Comparison of ENCODE assay signal across 8 mouse cellular contexts in genomic region chr8:84707267-84707883, GRCm38 (mm10). TPM values are rescaled to one million over a fixed set of nuclear protein-coding genes. Genes with fewer than 3 reads are reported as not detected.
DNase-seq lines count a peak whose midpoint lies in the region; ATAC-seq lines count a peak whose summit lies in the region.

No protein-coding gene starts in this region.

- peaks cover 85% of the 10 kb centered on the region for H3K4me1 ChIP-seq in forebrain, embryonic 13.5 days

- no peak for ATAC-seq in forebrain, embryonic 13.5 days

- H3K4me3 ChIP-seq in forebrain, embryonic 13.5 days: peak overlapping the region; percentile 35

- H3K27me3 ChIP-seq in forebrain, embryonic 13.5 days: peaks cover 60% of the 10 kb centered on the region

- peaks cover 15% of the 10 kb centered on the region; the same call in 1 of the 2 replicates for H3K36me3 ChIP-seq in forebrain, embryonic 13.5 days (ENCODE audit: poor library complexity, severe bottlenecking)

- H3K27ac ChIP-seq in forebrain, embryonic 13.5 days: peak overlapping the region; percentile 98

- peak overlapping the region; percentile 56 for H3K4me2 ChIP-seq in forebrain, embryonic 13.5 days

- H3K9ac ChIP-seq in forebrain, embryonic 13.5 days: peak overlapping the region; percentile 72

- H3K9me3 ChIP-seq in forebrain, embryonic 13.5 days (replicated peaks): no peaks in the 10 kb centered on the region

- peak; percentile 49 for DNase-seq in urinary bladder, adult 2 months (ENCODE audit: low spot score)
- no peak for DNase-seq in urinary bladder, postnatal 25 days (ENCODE audit: low spot score)
- peak; percentile 45 for DNase-seq in induced T-regulatory cell, adult 2 months (ENCODE audit: low read depth)
- DNase-seq in lung, postnatal 25 days (ENCODE audit: low spot score): peak; percentile 87
- DNase-seq in spleen, postnatal 14 days (ENCODE audit: low spot score in 2 of 2): peak; percentile 69 to 73
- no peak for DNase-seq in right cerebral cortex, postnatal 4 days
- DNase-seq in left cerebral cortex, adult 8-10 months (ENCODE audit: low spot score in 2 of 2): no peak

- 11% methylated on average over 22 of the region's 22 CpGs for WGBS in forebrain, embryonic 13.5 days

RNA-seq across cellular contexts. Expression of gene Lyl1, which starts 6.1 kb away (rescaled TPM):
- 7.8 and 8.7 TPM in 2 replicates for polyA plus RNA-seq in urinary bladder, adult 2 months (2012; rRNA removed)
- polyA plus RNA-seq in forebrain, embryonic 13.5 days (2015; fragmentation: Nextera tagmentation; extraction: Ambion mirVana): 1.9 and 2.1 TPM in 2 replicates
- 1 to 10 TPM; 2.2 to 4.5 (median 3.4) TPM for total RNA-seq in left cerebral cortex, adult 8-10 months (2022)

RNA-seq across cellular contexts. Expression of gene G430095P16Rik, which starts 15.4 kb away (rescaled TPM):
- 1.0 and 1.2 TPM in 2 replicates for polyA plus RNA-seq in urinary bladder, adult 2 months (2012; rRNA removed)
- polyA plus RNA-seq in forebrain, embryonic 13.5 days (2015; fragmentation: Nextera tagmentation; extraction: Ambion mirVana): 3.7 and 3.8 TPM in 2 replicates
- under 1 TPM in 1 of 4 experiments, not detected in 3; 0.55 TPM for total RNA-seq in left cerebral cortex, adult 8-10 months (2022)

RNA-seq across cellular contexts. Expression of gene Nacc1, which starts 19.7 kb away (rescaled TPM):
- 39.5 and 49.4 TPM in 2 replicates for polyA plus RNA-seq in urinary bladder, adult 2 months (2012; rRNA removed)
- 16.1 and 18.6 TPM in 2 replicates for polyA plus RNA-seq in forebrain, embryonic 13.5 days (2015; fragmentation: Nextera tagmentation; extraction: Ambion mirVana)
- total RNA-seq in left cerebral cortex, adult 8-10 months (2022): 10 to 100 TPM; 88.5 to 97.6 (median 93.9) TPM

RNA-seq across cellular contexts. Expression of gene Trmt1, which starts 21.3 kb away (rescaled TPM):
- polyA plus RNA-seq in urinary bladder, adult 2 months (2012; rRNA removed): 71.7 and 76.3 TPM in 2 replicates
- 53.5 and 59.1 TPM in 2 replicates for polyA plus RNA-seq in forebrain, embryonic 13.5 days (2015; fragmentation: Nextera tagmentation; extraction: Ambion mirVana)
- total RNA-seq in left cerebral cortex, adult 8-10 months (2022): 100 to 1,000 TPM; 101 to 105 (median 103) TPM

RNA-seq across cellular contexts. Expression of gene Ier2, which starts 44.7 kb away (rescaled TPM):
- 14.7 and 23.3 TPM in 2 replicates for polyA plus RNA-seq in urinary bladder, adult 2 months (2012; rRNA removed)
- polyA plus RNA-seq in forebrain, embryonic 13.5 days (2015; fragmentation: Nextera tagmentation; extraction: Ambion mirVana): 35.2 and 35.4 TPM in 2 replicates
- 10 to 100 TPM in 2 of 4 experiments, 1 to 10 TPM in 2; 5.9 to 15.8 (median 8.9) TPM for total RNA-seq in left cerebral cortex, adult 8-10 months (2022)

Comparison
In these comparisons a context has a peak if more than half of its experiments do, and no peak if none do; other contexts are left out.
1. DNase-seq: peak in urinary bladder, adult 2 months (single experiment), induced T-regulatory cell, adult 2 months (single experiment), lung, postnatal 25 days (single experiment) and spleen, postnatal 14 days (2 of 2); none in urinary bladder, postnatal 25 days (single experiment), right cerebral cortex, postnatal 4 days (single experiment) and left cerebral cortex, adult 8-10 months (0 of 2).